Mouse (Mus musculus) stomach, embryonic 15.5 days (tissue): ENCODE measurements around the gene Caly. TPM values are rescaled to one million over a fixed set of nuclear protein-coding genes. Genes with fewer than 3 reads are reported as not detected.

Experiments
- ATAC-seq: fragments of 200-750 bp; cut with Nextera tagmentation; 2 replicates; pipeline ENCODE4 v1.8.0; 2017; ENCODE audit warnings: low read depth, moderate number of reproducible peaks, moderate TSS enrichment; ENCODE audit not compliant: insufficient read depth, low FRiP score
- H3K27ac ChIP-seq: fragments of 300-500 bp; sonication (generic); 2 replicates; pipeline ENCODE4 v1.5.1; 2015; ENCODE audit warnings: mild to moderate bottlenecking, inconsistent platforms
- H3K27me3 ChIP-seq: fragments of 300-500 bp; sonication (generic); replicated peaks from 2 replicates; pipeline ENCODE4 v1.6.1; 2015; ENCODE audit warnings: inconsistent platforms
- H3K36me3 ChIP-seq: fragments of 300-500 bp; sonication (generic); 2 replicates; pipeline ENCODE4 v1.6.1; 2015; ENCODE audit warnings: inconsistent platforms
- H3K4me1 ChIP-seq: fragments of 300-500 bp; sonication (generic); 2 replicates; pipeline ENCODE4 v1.6.1; 2015; ENCODE audit warnings: inconsistent platforms
- H3K4me2 ChIP-seq: fragments of 300-500 bp; sonication (generic); 2 replicates; pipeline ENCODE4 v1.6.1; 2015; ENCODE audit warnings: mild to moderate bottlenecking, inconsistent platforms
- H3K4me3 ChIP-seq: fragments of 300-500 bp; sonication (generic); replicated peaks from 2 replicates; pipeline ENCODE4 v1.5.1; 2015; ENCODE audit warnings: inconsistent platforms
- H3K9ac ChIP-seq: fragments of 300-500 bp; sonication (generic); 2 replicates; pipeline ENCODE4 v1.6.1; 2015; ENCODE audit warnings: inconsistent platforms
- H3K9me3 ChIP-seq: fragments of 300-500 bp; sonication (generic); 2 replicates; pipeline ENCODE4 v1.6.1; 2016; ENCODE audit warnings: inconsistent platforms
- WGBS: fragments of 180-500 bp; shearing (Covaris S2); methylation state at CpG from one replicate; pipeline ENCODE4 v1.1.7; 2015; 5-methylcytosine and 5-hydroxymethylcytosine counted together
- polyA plus RNA-seq: library from polyadenylated mRNA; unstranded; fragments of >200 nt; fragmentation: Nextera tagmentation; extraction: Ambion mirVana; gene quantifications from 2 replicates; pipeline ENCODE4 v1.2.1, GENCODE M21; 2015

The Caly gene
- 3.4 and 3.6 TPM in 2 replicates for polyA plus RNA-seq

GRCm38 (mm10) chr7:140082242-140082678, at the start of gene Caly:
TSS of gene Caly (minus strand) at chr7:140082548.
- no peaks in the 10 kb centered on the region for H3K9me3 ChIP-seq
- H3K4me2 ChIP-seq: no peak within 1 kb of the TSS
- no peaks in the 10 kb centered on the region for H3K36me3 ChIP-seq
- WGBS: 8% methylated on average over 18 of the region's 18 CpGs
- ATAC-seq: no peak
- H3K27me3 ChIP-seq: peaks cover 36% of the 10 kb centered on the region
- no peak within 1 kb of the TSS for H3K27ac ChIP-seq
- H3K4me1 ChIP-seq: 0 out of 2 replicates have a peak, but pooled peaks cover 15% of the 10 kb centered on the region
- no peak within 1 kb of the TSS for H3K9ac ChIP-seq
- H3K4me3 ChIP-seq: no peak within 1 kb of the TSS

GRCm38 (mm10) chr7:140127911-140128310, 45.6 kb upstream of the Caly start:
- H3K9ac ChIP-seq: no peak overlapping the region
- 70% methylated on average over 2 of the region's 2 CpGs for WGBS
- no peak overlapping the region for H3K4me3 ChIP-seq
- no peak overlapping the region for H3K27ac ChIP-seq
- peaks cover 13% of the 10 kb centered on the region for H3K4me1 ChIP-seq
- H3K36me3 ChIP-seq: peaks cover 8% of the 10 kb centered on the region; the same call in 1 of the 2 replicates
- no peaks in the 10 kb centered on the region for H3K27me3 ChIP-seq
- no peak overlapping the region for H3K4me2 ChIP-seq
- ATAC-seq: no peak
- H3K9me3 ChIP-seq: no peaks in the 10 kb centered on the region

DNA sequence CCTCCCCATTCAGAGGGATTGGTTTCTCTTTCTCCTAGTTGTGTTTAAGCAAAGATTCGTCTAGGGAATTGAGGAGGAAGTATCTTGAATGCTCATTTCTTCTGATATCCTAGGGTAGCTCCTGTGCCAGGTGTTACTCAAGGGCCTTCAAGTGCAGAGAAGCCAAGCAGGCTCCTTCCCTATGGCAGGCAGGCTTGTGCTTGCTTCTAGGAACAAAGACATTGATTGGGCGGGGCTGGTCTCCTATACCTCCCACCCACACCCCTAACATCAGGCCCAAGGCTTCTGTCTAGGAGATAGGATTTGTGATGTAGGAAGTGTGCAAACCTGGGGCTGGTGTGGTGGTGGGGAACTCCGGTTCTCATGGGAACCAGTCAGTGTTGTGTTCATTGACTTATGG, 44.6 kb upstream of the Caly start:
- 72% methylated on average over 3 of the region's 3 CpGs for WGBS
- ATAC-seq: no peak
- no peak overlapping the region for H3K9ac ChIP-seq
- no peaks in the 10 kb centered on the region for H3K27me3 ChIP-seq
- peaks cover 13% of the 10 kb centered on the region for H3K4me1 ChIP-seq
- peaks cover 8% of the 10 kb centered on the region; the same call in 1 of the 2 replicates for H3K36me3 ChIP-seq
- peak overlapping the region; percentile 14; the same call in 1 of the 2 replicates for H3K4me3 ChIP-seq
- peak overlapping the region; percentile 48; the same call in 1 of the 2 replicates for H3K27ac ChIP-seq
- H3K4me2 ChIP-seq: peak overlapping the region; percentile 42
- no peaks in the 10 kb centered on the region for H3K9me3 ChIP-seq

GRCm38 (mm10) chr7:140126022-140126350, 43.6 kb upstream of the Caly start:
- ATAC-seq: no peak
- Histone ChIP-seq H3K36me3 (peaks cover 8% of the 10 kb centered on the region; the same call in 1 of the 2 replicates), H3K4me3 (peak overlapping the region; percentile 73), H3K4me2 (peak overlapping the region; percentile 67), H3K9me3 (no peaks in the 10 kb centered on the region), H3K27me3 (no peaks in the 10 kb centered on the region), H3K27ac (peak overlapping the region; percentile 72; the same call in 1 of the 2 replicates), H3K9ac (peak overlapping the region; percentile 90), H3K4me1 (peaks cover 13% of the 10 kb centered on the region)
- 4% methylated on average over 5 of the region's 5 CpGs for WGBS

GRCm38 (mm10) chr7:140125278-140126021, 43.1 kb upstream of the Caly start:
- Histone ChIP-seq H3K4me1 (peaks cover 13% of the 10 kb centered on the region), H3K27me3 (no peaks in the 10 kb centered on the region), H3K9me3 (no peaks in the 10 kb centered on the region), H3K36me3 (peaks cover 8% of the 10 kb centered on the region; the same call in 1 of the 2 replicates), H3K4me3 (peak overlapping the region; percentile 73), H3K9ac (peak overlapping the region; percentile 90), H3K27ac (peak overlapping the region; percentile 72), H3K4me2 (peak overlapping the region; percentile 67)
- ATAC-seq: peak; percentile 97
- under 1% methylated on average over 40 of the region's 40 CpGs for WGBS

GRCm38 (mm10) chr7:140124382-140124781, 42.0 kb upstream of the Caly start:
- no peak overlapping the region for H3K4me3 ChIP-seq
- no peak overlapping the region for H3K4me2 ChIP-seq
- ATAC-seq: no peak
- no peak overlapping the region for H3K27ac ChIP-seq
- peaks cover 13% of the 10 kb centered on the region for H3K4me1 ChIP-seq
- H3K27me3 ChIP-seq: no peaks in the 10 kb centered on the region
- no peak overlapping the region for H3K9ac ChIP-seq
- no peaks in the 10 kb centered on the region for H3K9me3 ChIP-seq
- peaks cover 3% of the 10 kb centered on the region; the same call in 1 of the 2 replicates for H3K36me3 ChIP-seq
- 88% methylated on average over 1 of the region's 1 CpGs for WGBS

- H3K4me1 ChIP-seq: peaks cover 13% of the 10 kb centered on the region
- 35% methylated on average over 4 of the region's 4 CpGs for WGBS
- no peak overlapping the region for H3K4me2 ChIP-seq
- no peaks in the 10 kb centered on the region for H3K36me3 ChIP-seq
- no peak overlapping the region for H3K4me3 ChIP-seq
- peak overlapping the region; percentile 44; the same call in 1 of the 2 replicates for H3K27ac ChIP-seq
- ATAC-seq: no peak
- H3K27me3 ChIP-seq: no peaks in the 10 kb centered on the region
- no peak overlapping the region for H3K9ac ChIP-seq
- no peaks in the 10 kb centered on the region for H3K9me3 ChIP-seq
Measured at GRCm38 (mm10) chr7:140122765-140123164, 40.4 kb upstream of the Caly start.

DNA sequence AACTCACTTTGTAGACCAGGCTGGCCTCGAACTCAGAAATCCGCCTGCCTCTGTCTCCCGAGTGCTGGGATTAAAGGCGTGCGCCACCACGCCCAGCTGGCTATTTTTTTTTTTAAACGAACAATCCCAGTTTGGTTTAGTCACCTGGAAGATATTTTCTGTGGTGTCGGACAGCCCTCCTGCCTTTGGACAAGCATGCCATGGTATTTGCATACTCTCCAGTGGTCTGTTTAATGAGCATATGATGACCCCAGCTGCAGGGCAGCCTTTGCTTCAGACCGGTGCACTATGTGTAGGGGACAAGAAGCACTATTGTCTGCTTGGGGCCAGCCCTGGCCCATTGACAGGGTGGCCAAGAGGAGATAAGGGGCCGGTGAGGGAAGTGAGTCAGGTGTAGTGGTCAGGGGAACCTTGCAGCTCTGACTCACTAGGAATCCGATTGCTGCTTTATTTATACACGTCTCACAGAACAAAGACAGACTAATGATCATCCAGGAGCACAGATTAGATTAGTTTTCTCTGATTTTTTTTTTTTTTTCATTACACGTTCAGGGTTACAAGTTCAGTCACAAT, 39.1 kb upstream of the Caly start:
- H3K27me3 ChIP-seq: no peaks in the 10 kb centered on the region
- peaks cover 5% of the 10 kb centered on the region; the same call in 1 of the 2 replicates for H3K4me1 ChIP-seq
- 54% methylated on average over 13 of the region's 13 CpGs for WGBS
- peak overlapping the region; percentile 44; the same call in 1 of the 2 replicates for H3K27ac ChIP-seq
- H3K36me3 ChIP-seq: no peaks in the 10 kb centered on the region
- H3K9me3 ChIP-seq: no peaks in the 10 kb centered on the region
- H3K4me3 ChIP-seq: no peak overlapping the region
- ATAC-seq: peak; percentile 54
- no peak overlapping the region for H3K4me2 ChIP-seq
- H3K9ac ChIP-seq: no peak overlapping the region

DNA sequence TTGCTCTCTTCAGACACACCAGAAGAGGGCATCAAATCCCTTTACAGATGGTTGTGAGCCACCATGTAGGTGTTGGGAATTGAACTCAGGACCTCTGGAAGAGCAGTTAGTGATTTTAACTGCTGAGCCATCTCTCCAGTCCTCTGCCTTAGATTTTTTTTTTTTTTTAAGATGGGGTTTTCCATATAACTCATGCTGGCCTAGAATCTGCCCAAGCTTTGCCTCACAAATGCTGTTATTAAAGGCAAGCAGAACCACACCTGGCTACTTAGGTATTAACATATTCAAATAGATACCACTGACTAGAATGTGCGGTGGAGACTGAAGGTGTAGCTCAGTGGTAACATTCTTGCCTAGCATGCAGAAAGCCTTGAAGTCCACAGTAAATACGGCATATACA, 38.1 kb upstream of the Caly start:
- Histone ChIP-seq H3K4me2 (no peak overlapping the region), H3K9ac (no peak overlapping the region), H3K27me3 (no peaks in the 10 kb centered on the region), H3K4me1 (peaks cover 3% of the 10 kb centered on the region; the same call in 1 of the 2 replicates), H3K36me3 (no peaks in the 10 kb centered on the region), H3K27ac (no peak overlapping the region), H3K9me3 (no peaks in the 10 kb centered on the region), H3K4me3 (no peak overlapping the region)
- ATAC-seq: no peak
- WGBS: 88% methylated on average over 2 of the region's 2 CpGs

- 3% methylated on average over 28 of the region's 28 CpGs for WGBS
- H3K4me1 ChIP-seq: no peaks in the 10 kb centered on the region
- H3K9ac ChIP-seq: peak within 1 kb of the TSS; percentile 68
Measured at GRCm38 (mm10) chr7:140116329-140117054, 34.1 kb upstream of the Caly start, which contains the start of gene Echs1. TSS of gene Echs1 (minus strand) at chr7:140116476.

GRCm38 (mm10) chr7:140115583-140116328, 33.4 kb upstream of the Caly start, which contains the start of gene Paox:
TSS of gene Paox (plus strand) at chr7:140115799.
- Histone ChIP-seq H3K4me3 (peak within 1 kb of the TSS; percentile 63), H3K9ac (peak within 1 kb of the TSS; percentile 68), H3K27me3 (no peaks in the 10 kb centered on the region), H3K36me3 (peaks cover 11% of the 10 kb centered on the region; the same call in 1 of the 2 replicates), H3K27ac (peak within 1 kb of the TSS; percentile 88), H3K9me3 (no peaks in the 10 kb centered on the region), H3K4me1 (no peaks in the 10 kb centered on the region), H3K4me2 (peak within 1 kb of the TSS; percentile 85)
- ATAC-seq: peak; percentile 85
- under 1% methylated on average over 23 of the region's 23 CpGs for WGBS

More at GRCm38 (mm10) chr7:140116329-140117054, 34.1 kb upstream of the Caly start, which contains the start of gene Echs1:
- H3K4me2 ChIP-seq: peak within 1 kb of the TSS; percentile 85
- peak within 1 kb of the TSS; percentile 88 for H3K27ac ChIP-seq
- H3K4me3 ChIP-seq: peak within 1 kb of the TSS; percentile 63
- peak; percentile 95 for ATAC-seq
- H3K36me3 ChIP-seq: peaks cover 7% of the 10 kb centered on the region; the same call in 1 of the 2 replicates
- H3K9me3 ChIP-seq: no peaks in the 10 kb centered on the region
- H3K27me3 ChIP-seq: no peaks in the 10 kb centered on the region
